Mouse (Mus musculus) gonadal fat pad, adult 2 months (tissue): ENCODE data around the gene Rnf6. TPM values are rescaled to one million over a fixed set of nuclear protein-coding genes. Genes with fewer than 3 reads are reported as not detected.

ENCODE experiments used
- DNase-seq: peaks from one replicate; pipeline ENCODE4 v3.0.0-alpha.2; 2012; ENCODE audit warnings: low read depth
- polyA plus RNA-seq: library from polyadenylated mRNA; depleted of rRNA; stranded (reverse); fragments of >200 nt; gene quantifications from 2 replicates; pipeline ENCODE4 v1.2.3, GENCODE M21; 2012; rRNA removed

The Rnf6 gene
- polyA plus RNA-seq, result 26.6 and 27.5 TPM in 2 replicates

- peak; percentile 85 for DNase-seq
Observed at GRCm38 (mm10) chr5:146220879-146221714, at the start of gene Rnf6. Gene Rnf6, minus strand, starts transcription at chr5:146221555.

GRCm38 (mm10) chr5:146270593-146270992 is 49.2 kb upstream of the Rnf6 start:
- no peak for DNase-seq

GRCm38 (mm10) chr5:146267776-146268175 is 46.4 kb upstream of the Rnf6 start:
- DNase-seq, result no peak

- DNase-seq, result no peak
Observed at GRCm38 (mm10) chr5:146265934-146266591, 44.7 kb upstream of the Rnf6 start.

- no peak for DNase-seq
Observed at GRCm38 (mm10) chr5:146260003-146260402, 38.6 kb upstream of the Rnf6 start.

- no peak for DNase-seq
Observed at GRCm38 (mm10) chr5:146253644-146254043, 32.3 kb upstream of the Rnf6 start.

- DNase-seq, result no peak
Observed at GRCm38 (mm10) chr5:146251663-146252429, 30.5 kb upstream of the Rnf6 start.

GRCm38 (mm10) chr5:146250369-146251075 is 29.2 kb upstream of the Rnf6 start:
- no peak for DNase-seq

- peak; percentile 75 for DNase-seq
Observed at GRCm38 (mm10) chr5:146248746-146249145, 27.4 kb upstream of the Rnf6 start.

GRCm38 (mm10) chr5:146247709-146248108 is 26.4 kb upstream of the Rnf6 start:
- DNase-seq, result no peak

- no peak for DNase-seq
Observed at GRCm38 (mm10) chr5:146246386-146246785, 25.0 kb upstream of the Rnf6 start.

- DNase-seq, result no peak
Observed at GRCm38 (mm10) chr5:146245646-146246370, 24.5 kb upstream of the Rnf6 start.

GRCm38 (mm10) chr5:146245193-146245592 is 23.8 kb upstream of the Rnf6 start:
- no peak for DNase-seq

- no peak for DNase-seq
Observed at GRCm38 (mm10) chr5:146241202-146241601, 19.8 kb upstream of the Rnf6 start.

GRCm38 (mm10) chr5:146240771-146241170 is 19.4 kb upstream of the Rnf6 start:
- DNase-seq, result no peak

GRCm38 (mm10) chr5:146238274-146238673 is 16.9 kb upstream of the Rnf6 start:
- DNase-seq, result no peak

- DNase-seq, result no peak
Observed at GRCm38 (mm10) chr5:146234336-146234735, 13.0 kb upstream of the Rnf6 start.

GRCm38 (mm10) chr5:146232816-146233215 is 11.5 kb upstream of the Rnf6 start:
- no peak for DNase-seq

GRCm38 (mm10) chr5:146232056-146232675 is 10.8 kb upstream of the Rnf6 start:
- no peak for DNase-seq

- DNase-seq, result no peak
Observed at GRCm38 (mm10) chr5:146231655-146231996, 10.3 kb upstream of the Rnf6 start.
